Mouse (Mus musculus) brown adipose tissue, adult 24 weeks (tissue): ENCODE data around the gene Scgb1c1. TPM values are rescaled to one million over a fixed set of nuclear protein-coding genes. Genes with fewer than 3 reads are reported as not detected.

ENCODE experiments used
- H3K27ac ChIP-seq: fragments of 200-500 bp; replicated peaks from 2 replicates; pipeline ENCODE4 v1.5.1; 2012; ENCODE audit warnings: low read depth, mild to moderate bottlenecking, low read length
- H3K4me1 ChIP-seq: fragments of 200-500 bp; 2 replicates; pipeline ENCODE4 v1.6.1; 2012; ENCODE audit warnings: low read length, mixed read lengths; ENCODE audit not compliant: control insufficient read depth, insufficient read depth, insufficient read length
- H3K4me3 ChIP-seq: fragments of 200-500 bp; 2 replicates; pipeline ENCODE4 v1.5.1; 2012; ENCODE audit warnings: low read depth, mild to moderate bottlenecking, low read length, moderate library complexity; ENCODE audit not compliant: insufficient read depth
- polyA plus RNA-seq: library from polyadenylated mRNA; stranded (reverse); fragments of >200 nt; gene quantifications from 2 replicates; pipeline ENCODE4 v1.2.4, GENCODE M21; 2012; ENCODE audit not compliant: missing spikeins, insufficient read depth, insufficient read length

Scgb1c1 gene
- polyA plus RNA-seq, 1 experiment, result not detected

DNA sequence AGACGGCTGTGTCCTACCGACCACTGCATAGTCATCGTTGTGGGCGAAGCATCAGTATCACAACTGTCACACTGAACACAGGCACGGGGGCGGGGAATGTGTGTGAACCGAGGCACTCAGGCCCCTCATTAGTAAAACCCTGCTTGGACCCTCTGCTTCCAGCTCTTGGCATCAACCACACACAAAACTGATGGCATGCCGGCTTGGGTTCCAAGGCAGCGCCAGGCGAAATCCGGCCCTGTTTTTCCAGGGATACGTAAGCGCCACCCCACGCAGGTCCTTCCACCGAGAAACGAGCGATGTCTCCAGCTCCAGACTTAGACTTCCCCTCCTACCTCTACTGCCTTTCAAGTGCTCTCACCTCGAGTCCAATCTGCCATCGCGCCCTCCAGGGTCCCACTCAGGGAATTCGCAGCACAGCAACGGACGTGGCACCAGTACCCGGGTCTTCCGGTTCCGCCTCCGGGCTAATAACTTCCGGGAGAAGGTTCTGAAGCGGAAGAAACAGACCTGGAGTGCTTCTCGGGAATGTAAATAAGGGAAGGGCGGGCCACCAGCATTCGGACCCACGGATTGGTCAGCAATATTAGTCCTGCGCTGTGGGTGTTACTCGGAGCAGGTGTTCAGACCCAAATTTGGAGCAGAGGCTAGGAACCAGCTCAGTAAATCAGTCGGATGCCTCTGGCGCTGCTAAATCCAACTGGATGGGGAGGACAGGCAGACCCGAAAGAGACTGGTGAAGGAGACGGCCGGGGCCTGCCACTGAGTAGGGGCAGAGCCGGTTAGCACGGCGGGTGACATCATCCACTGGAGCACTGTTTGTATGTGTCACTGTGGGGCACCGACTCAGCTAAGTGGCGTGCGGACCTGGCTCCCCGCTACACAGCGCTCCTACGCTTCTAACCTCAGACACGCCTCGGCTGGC is 10.8 kb downstream of the Scgb1c1 start, which contains the start of gene Gm45785:
Gm45785 (minus strand) TSS at position 472 of the 925 bp plus-strand sequence.
- Histone ChIP-seq H3K27ac (peak within 1 kb of the TSS; percentile 99), H3K4me3 (peak within 1 kb of the TSS; percentile 85), H3K4me1 (peaks cover 20% of the 10 kb centered on the region)

DNA sequence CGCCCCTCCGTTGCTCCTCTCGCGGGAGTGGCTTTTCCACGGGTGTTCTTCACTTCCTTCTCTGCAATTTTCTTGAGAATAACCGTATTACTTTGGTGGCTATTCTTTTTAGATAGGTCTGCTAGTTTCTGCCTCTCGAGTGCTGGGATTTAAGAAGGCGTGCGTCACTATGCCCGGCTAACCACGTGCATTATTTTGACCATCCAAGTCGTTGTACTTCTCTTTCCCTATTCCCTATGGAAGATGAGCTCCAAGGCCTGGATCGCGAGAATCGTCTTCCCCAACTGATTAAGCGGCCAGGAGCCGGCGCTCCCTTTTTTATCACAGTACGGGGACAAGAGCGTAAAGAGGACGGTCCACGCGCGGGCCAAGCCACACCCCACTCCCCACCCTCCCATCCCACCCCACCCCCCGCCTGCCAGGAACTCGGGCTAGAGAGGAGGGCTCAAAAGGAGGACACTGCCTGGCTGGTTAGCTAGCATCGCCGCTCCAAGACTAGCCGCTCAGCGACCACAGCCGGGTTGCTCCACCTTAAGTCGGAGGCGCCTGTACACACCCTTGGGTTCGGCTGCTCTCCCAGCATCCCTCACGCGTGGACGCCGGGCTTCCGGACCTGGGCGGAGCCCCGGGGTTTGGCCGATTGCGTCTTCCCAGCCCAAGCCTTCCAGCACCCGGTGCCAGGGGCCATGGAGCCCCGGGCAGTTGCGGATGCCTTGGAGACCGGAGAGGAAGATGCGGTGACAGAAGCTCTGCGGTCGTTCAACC is 11.6 kb downstream of the Scgb1c1 start, which contains the start of gene Ric8a:
Ric8a (plus strand) TSS at position 173 of the 765 bp plus-strand sequence.
- Histone ChIP-seq H3K4me3 (peak within 1 kb of the TSS; percentile 85), H3K4me1 (peaks cover 20% of the 10 kb centered on the region), H3K27ac (peak within 1 kb of the TSS; percentile 99)

GRCm38 (mm10) chr7:140857550-140858505 is 12.5 kb downstream of the Scgb1c1 start, which contains the start of gene Bet1l:
Gene Bet1l (minus strand): TSS chr7:140857577.
- Histone ChIP-seq H3K4me3 (peak within 1 kb of the TSS; percentile 85), H3K27ac (peak within 1 kb of the TSS; percentile 73), H3K4me1 (peaks cover 20% of the 10 kb centered on the region)

- Histone ChIP-seq H3K4me1 (peaks cover 14% of the 10 kb centered on the region), H3K27ac (no peak overlapping the region), H3K4me3 (peak overlapping the region; percentile 85; the same call in 1 of the 2 replicates)
Measured at GRCm38 (mm10) chr7:140858746-140859145, 13.4 kb downstream of the Scgb1c1 start.

GRCm38 (mm10) chr7:140859997-140860396 is 14.7 kb downstream of the Scgb1c1 start:
- Histone ChIP-seq H3K4me3 (no peak overlapping the region), H3K4me1 (peaks cover 10% of the 10 kb centered on the region), H3K27ac (no peak overlapping the region)

DNA sequence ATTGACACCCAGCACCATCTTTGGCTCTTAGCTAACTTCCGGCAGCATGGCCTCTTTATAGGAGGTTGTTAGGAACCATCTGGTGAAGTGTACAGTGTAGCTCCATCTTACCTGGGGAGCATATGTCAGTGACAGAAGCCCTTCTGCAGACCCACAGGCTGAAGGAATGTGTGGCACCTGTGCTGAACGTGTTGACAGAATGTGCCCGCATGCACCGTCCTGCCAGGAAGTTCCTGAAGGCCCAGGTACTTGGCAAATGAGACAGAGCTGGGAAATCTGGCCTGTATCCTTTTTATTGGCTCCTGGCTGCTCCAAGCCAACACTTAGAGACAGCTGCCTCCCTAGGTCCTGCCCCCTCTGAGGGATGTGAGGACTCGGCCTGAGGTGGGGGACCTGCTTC is 15.4 kb downstream of the Scgb1c1 start:
- Histone ChIP-seq H3K4me1 (peaks cover 7% of the 10 kb centered on the region), H3K4me3 (no peak overlapping the region), H3K27ac (no peak overlapping the region)

GRCm38 (mm10) chr7:140864761-140865160 is 19.4 kb downstream of the Scgb1c1 start:
- no peak overlapping the region for H3K27ac ChIP-seq
- H3K4me3 ChIP-seq, result no peak overlapping the region
- no peaks in the 10 kb centered on the region for H3K4me1 ChIP-seq

DNA sequence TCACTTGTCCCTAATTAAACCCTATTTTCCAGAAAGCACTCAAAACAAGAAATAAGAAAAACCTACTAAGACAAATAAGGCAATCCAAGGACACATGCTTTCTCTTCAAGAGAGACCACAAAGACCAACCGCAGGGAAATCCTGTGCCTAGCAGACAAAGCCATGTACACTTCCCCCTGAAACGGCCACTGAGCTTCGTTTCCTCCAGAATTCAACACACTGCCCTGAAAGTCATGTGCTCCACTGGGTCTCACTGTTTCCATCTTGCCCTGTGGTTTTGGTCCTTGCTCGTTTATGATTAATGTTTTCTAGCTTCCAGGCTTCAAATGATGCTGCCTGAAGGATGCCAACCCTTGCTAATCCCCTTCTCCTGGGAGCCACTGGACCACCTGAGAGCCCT is 28.9 kb downstream of the Scgb1c1 start:
- Histone ChIP-seq H3K4me3 (no peak overlapping the region), H3K4me1 (no peaks in the 10 kb centered on the region), H3K27ac (no peak overlapping the region)

DNA sequence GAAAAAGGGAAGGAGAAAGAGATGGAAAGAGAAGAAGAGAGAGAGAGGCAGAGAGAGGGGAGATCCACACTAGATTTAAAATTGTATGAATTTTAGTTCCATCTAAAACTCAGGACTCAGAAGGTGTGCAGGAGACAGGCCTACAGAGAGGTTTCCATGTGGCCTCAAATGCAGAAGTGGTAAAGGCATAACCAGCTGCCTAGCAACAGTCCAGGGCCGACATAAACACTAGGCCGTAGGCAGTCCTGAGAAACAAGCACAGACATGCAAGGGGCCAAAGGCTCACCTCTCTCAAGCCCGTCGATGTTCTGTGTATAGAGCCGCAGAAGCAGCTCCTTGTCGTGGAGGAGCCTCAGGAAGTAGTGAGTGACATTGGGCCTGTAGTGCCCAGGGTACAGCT is 32.0 kb downstream of the Scgb1c1 start:
- Histone ChIP-seq H3K27ac (no peak overlapping the region), H3K4me3 (no peak overlapping the region), H3K4me1 (peaks cover 3% of the 10 kb centered on the region; the same call in 1 of the 2 replicates)

GRCm38 (mm10) chr7:140879355-140879754 is 34.0 kb downstream of the Scgb1c1 start:
- Histone ChIP-seq H3K27ac (no peak overlapping the region), H3K4me3 (no peak overlapping the region), H3K4me1 (peaks cover 6% of the 10 kb centered on the region; the same call in 1 of the 2 replicates)

- Histone ChIP-seq H3K4me1 (peaks cover 6% of the 10 kb centered on the region; the same call in 1 of the 2 replicates), H3K27ac (peak overlapping the region; percentile 60; the same call in 1 of the 2 replicates), H3K4me3 (peak overlapping the region; percentile 65)
Measured at GRCm38 (mm10) chr7:140880419-140880818, 35.1 kb downstream of the Scgb1c1 start.

DNA sequence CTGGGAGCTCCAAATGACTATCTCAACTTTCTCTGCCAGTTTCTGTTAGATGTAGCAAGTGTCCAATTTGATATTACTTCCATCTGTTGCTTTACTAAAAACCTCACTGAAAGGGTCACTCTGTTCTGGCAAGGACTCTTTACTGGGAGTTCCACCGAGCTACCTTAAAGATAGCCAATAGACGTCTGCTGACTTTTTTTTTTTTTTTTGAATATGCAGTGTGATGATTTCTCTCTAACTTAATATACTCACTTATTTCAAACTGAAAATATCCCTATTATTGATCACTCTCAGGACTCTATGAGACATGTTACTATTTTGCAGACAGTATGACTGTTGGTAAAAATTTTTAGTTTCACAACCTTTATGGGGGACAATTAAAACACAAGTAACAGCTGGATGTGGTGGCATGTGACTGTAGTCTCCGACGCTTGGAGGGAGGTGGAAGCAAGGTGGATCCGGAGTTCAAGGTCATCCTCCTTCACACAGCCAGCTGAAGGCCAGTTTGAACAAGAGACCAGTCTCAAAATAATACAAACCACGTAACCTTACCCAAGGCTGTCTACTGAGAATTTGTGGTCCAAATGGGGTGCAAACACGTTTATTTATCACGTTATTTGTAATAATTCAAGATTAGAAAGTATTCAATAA is 35.6 kb downstream of the Scgb1c1 start:
- H3K4me3 ChIP-seq, result peak overlapping the region; percentile 65
- peaks cover 6% of the 10 kb centered on the region; the same call in 1 of the 2 replicates for H3K4me1 ChIP-seq

DNA sequence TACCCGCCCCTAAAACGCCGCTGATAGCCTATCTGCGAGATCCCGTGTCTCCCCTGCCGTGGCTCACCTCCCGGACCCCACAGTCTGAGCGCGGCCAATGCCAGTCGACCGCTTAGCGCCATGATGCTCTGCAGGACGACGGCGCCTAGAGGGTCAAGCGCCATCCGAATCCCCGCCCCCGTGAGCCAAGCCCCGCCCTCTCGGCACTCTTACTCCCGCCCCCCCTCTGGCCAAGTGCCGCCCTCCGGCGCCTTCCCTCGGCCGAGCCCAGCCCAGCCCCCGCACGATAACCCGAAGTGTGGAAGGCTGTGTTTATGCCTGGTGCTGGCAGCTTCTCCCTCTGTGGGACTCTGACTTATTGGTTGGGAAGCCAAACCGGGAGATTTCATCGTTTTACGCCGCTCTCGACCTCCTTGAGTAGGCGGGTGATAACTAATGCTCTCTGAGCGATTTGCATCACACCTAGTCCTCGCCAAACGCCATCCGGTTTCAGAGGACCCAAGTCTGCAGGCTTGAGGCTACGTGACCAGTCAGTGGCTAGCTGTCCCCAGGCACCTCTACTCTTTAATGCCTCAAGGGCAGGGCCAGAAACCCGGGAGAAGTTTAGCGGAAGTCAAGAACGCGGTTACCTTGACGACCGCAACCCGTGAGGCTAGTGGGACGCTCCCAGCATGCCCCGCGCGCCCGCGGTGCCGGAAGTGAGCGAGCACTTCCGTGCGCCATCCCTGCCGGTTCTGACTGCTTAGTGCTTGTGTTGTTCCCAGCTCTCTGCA is 36.5 kb downstream of the Scgb1c1 start, which contains the start of the genes Psmd13 and Sirt3:
Psmd13 (plus strand) TSS at position 273 of the 773 bp plus-strand sequence.
Sirt3 (minus strand) TSS at position 614 of the 773 bp plus-strand sequence.
- peak within 1 kb of the TSS; percentile 65 for H3K4me3 ChIP-seq
- H3K27ac ChIP-seq, result peak within 1 kb of the TSS; percentile 85

More for the DNA sequence above, 35.6 kb downstream of the Scgb1c1 start:
- H3K27ac ChIP-seq, result peak overlapping the region; percentile 67

More for the DNA sequence above, 36.5 kb downstream of the Scgb1c1 start, which contains the start of the genes Psmd13 and Sirt3:
- peaks cover 6% of the 10 kb centered on the region; the same call in 1 of the 2 replicates for H3K4me1 ChIP-seq
